Mouse (Mus musculus): Measurements from ENCODE around the gene Pgpep1. TPM values are rescaled to one million over a fixed set of nuclear protein-coding genes. Genes with fewer than 3 reads are reported as not detected.

Gene Pgpep1
- polyA plus RNA-seq, 1 experiment from 2014 or later: 64.6 TPM

DNA sequence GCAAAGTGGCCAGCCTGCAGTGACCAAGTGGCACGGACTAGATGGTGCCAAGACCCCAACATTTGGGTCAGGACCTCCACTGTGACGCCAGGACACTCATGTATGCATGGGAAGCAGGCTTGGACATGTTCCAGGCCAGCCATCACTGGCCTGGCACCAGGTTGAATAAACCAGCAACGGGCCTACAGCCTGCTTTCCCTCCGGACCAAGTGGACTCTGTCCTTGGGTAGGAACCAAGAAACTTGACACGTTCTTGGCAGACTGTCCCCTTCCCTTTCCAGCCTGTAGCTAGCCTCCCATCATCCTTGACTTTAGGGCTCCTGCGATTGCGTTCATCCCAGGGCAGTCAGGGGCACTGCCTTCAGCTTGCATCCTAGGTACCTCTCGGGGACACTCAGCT is 27.4 kb upstream of the Pgpep1 start:
- no peak overlapping the region for H3K27ac ChIP-seq
- no peak for ATAC-seq
- H3K36me3 ChIP-seq (ENCODE audit: poor library complexity, severe bottlenecking): no peaks in the 10 kb centered on the region
- no peak overlapping the region; the same call in 1 of the 2 replicates for H3K4me3 ChIP-seq
- peaks cover 34% of the 10 kb centered on the region for H3K4me1 ChIP-seq
- no peak overlapping the region for H3K9ac ChIP-seq
- no peak overlapping the region for H3K4me2 ChIP-seq
- 90% methylated on average over 8 of the region's 8 CpGs for WGBS
- H3K9me3 ChIP-seq (replicated peaks): no peaks in the 10 kb centered on the region
- H3K27me3 ChIP-seq: no peaks in the 10 kb centered on the region

DNA sequence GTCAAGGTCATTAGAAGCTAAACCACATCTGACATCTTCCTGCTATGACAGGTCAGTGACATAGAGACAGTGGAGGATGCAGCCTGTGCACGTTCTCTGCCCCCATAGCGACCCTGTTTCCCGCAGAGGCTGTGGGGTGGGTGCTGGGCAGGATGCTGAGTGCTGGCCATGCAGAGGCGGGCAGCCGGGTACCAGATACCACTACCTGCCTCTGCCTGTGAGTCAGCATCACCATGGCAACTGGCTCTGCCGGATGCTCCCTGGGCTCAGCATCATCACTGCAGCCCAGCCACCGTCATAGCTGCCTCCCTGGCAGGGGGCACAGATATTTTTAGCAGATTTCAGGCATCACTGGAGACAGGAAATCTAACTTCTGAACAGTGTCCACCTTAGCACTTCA is 24.1 kb upstream of the Pgpep1 start:
- H3K9ac ChIP-seq: no peak overlapping the region
- 0 out of 2 replicates have a peak, but pooled peaks cover 14% of the 10 kb centered on the region for H3K4me1 ChIP-seq
- H3K36me3 ChIP-seq (ENCODE audit: poor library complexity, severe bottlenecking): peaks cover 11% of the 10 kb centered on the region
- no peak overlapping the region for H3K4me2 ChIP-seq
- 47% methylated on average over 7 of the region's 7 CpGs for WGBS
- no peaks in the 10 kb centered on the region for H3K9me3 ChIP-seq (replicated peaks)
- H3K27ac ChIP-seq: no peak overlapping the region
- H3K27me3 ChIP-seq: no peaks in the 10 kb centered on the region
- no peak overlapping the region for H3K4me3 ChIP-seq
- ATAC-seq: peak; percentile 40; the same call in 1 of the 2 replicates

DNA sequence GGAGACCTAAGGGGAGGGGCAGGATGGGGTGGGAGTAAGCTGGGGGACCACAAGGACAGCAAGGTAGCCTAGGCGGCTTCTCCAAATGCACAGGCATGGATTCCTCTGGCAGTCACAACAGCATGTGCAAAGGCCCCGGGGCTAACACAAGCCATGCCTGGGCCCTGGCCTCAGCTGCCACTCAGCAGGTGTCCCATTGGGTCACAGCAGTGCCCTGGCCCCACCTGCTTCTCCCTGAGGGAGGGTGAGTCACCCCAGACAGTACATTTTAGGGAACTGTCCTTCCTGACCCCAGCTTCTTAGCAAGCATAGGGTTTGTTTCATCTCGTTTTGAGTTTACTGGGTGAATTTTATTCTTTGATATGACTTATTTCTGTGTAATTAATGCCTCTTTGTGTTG is 22.5 kb upstream of the Pgpep1 start:
- Histone ChIP-seq H3K4me3 (no peak overlapping the region), H3K27me3 (no peaks in the 10 kb centered on the region), H3K4me2 (no peak overlapping the region), H3K36me3 (ENCODE audit: poor library complexity, severe bottlenecking) (peaks cover 27% of the 10 kb centered on the region), H3K4me1 (0 out of 2 replicates have a peak, but pooled peaks cover 8% of the 10 kb centered on the region), H3K27ac (no peak overlapping the region), H3K9ac (no peak overlapping the region), H3K9me3 (replicated peaks) (no peaks in the 10 kb centered on the region)
- 70% methylated on average over 3 of the region's 3 CpGs for WGBS
- no peak for ATAC-seq

DNA sequence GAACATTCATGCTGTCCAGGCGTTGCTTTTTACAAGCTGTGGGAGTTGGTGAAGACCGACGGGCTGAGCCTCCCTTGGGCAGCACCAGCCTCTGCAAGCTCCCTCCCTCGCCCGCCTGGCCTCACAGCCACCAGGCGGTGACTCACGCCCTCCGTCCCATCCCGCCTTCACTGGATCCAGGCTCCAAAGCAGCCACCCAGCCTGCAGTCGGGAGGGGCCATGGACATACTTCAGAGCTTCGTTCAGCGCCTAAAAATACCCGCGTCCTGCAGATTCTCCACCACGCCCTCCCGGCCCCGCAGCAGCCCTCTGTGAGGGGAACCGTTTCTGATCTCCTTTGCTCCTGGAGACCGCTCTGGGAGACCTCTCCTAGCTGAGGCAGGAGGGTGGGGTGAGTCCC is 22.0 kb upstream of the Pgpep1 start:
- Histone ChIP-seq H3K4me2 (no peak overlapping the region; the same call in 1 of the 2 replicates), H3K27ac (no peak overlapping the region), H3K9me3 (replicated peaks) (no peaks in the 10 kb centered on the region), H3K27me3 (no peaks in the 10 kb centered on the region), H3K4me3 (no peak overlapping the region), H3K9ac (0 out of 2 replicates have a peak overlapping the region, but pooled peaks have one; percentile 37), H3K4me1 (0 out of 2 replicates have a peak, but pooled peaks cover 4% of the 10 kb centered on the region), H3K36me3 (ENCODE audit: poor library complexity, severe bottlenecking) (peaks cover 30% of the 10 kb centered on the region)
- WGBS: 15% methylated on average over 19 of the region's 19 CpGs
- ATAC-seq: no peak

DNA sequence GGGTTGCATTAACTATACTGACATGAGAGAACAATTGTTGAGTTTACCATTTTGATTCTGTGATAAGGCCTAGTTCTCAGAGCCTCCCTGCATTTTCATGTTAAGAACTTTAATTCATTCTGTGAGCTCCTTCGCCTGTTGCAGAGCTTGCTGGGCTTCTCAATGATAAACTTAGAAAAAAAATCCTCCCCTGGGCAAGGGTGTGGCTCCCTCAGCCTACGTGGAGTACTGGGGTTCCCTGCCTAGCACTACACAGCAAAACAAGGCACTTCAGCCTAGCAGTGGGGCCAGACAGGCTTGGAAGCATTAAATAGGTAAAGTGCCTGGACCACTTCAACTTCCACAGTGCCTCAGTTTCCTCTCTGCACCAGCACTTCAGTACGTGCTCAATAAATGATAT is 21.2 kb upstream of the Pgpep1 start:
- 0 out of 2 replicates have a peak, but pooled peaks cover 4% of the 10 kb centered on the region for H3K4me1 ChIP-seq
- no peak for ATAC-seq
- no peaks in the 10 kb centered on the region for H3K9me3 ChIP-seq (replicated peaks)
- H3K27ac ChIP-seq: no peak overlapping the region
- H3K4me3 ChIP-seq: no peak overlapping the region
- H3K4me2 ChIP-seq: no peak overlapping the region
- no peak overlapping the region for H3K9ac ChIP-seq
- H3K27me3 ChIP-seq: no peaks in the 10 kb centered on the region
- WGBS: 74% methylated on average over 3 of the region's 3 CpGs
- peaks cover 32% of the 10 kb centered on the region for H3K36me3 ChIP-seq (ENCODE audit: poor library complexity, severe bottlenecking)

DNA sequence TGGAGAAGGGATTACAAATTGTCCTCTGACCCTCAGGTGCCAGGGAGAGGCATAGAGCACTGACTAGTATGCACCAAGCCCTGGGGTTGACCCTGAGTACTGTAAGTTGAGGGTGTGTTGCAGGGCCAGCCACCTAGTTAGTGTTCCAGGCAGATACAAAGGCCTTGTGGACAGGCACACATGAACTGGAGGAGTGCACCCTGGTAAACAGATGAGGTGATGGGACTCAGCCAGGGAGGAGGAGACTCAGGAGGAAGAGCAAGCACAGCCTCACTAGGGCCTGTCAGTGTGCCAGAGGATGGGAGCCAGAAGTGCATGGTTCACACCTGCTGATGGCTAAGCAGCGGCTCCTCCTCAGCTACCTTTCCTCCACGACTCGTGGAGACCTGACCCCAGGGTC is 19.9 kb upstream of the Pgpep1 start:
- 87% methylated on average over 3 of the region's 3 CpGs for WGBS
- Histone ChIP-seq H3K4me1 (peaks cover 4% of the 10 kb centered on the region; the same call in 1 of the 2 replicates), H3K4me2 (no peak overlapping the region), H3K27ac (no peak overlapping the region; the same call in 1 of the 2 replicates), H3K27me3 (no peaks in the 10 kb centered on the region), H3K4me3 (no peak overlapping the region), H3K9ac (peak overlapping the region; percentile 34; the same call in 1 of the 2 replicates), H3K9me3 (replicated peaks) (no peaks in the 10 kb centered on the region), H3K36me3 (ENCODE audit: poor library complexity, severe bottlenecking) (peaks cover 37% of the 10 kb centered on the region)
- no peak for ATAC-seq

DNA sequence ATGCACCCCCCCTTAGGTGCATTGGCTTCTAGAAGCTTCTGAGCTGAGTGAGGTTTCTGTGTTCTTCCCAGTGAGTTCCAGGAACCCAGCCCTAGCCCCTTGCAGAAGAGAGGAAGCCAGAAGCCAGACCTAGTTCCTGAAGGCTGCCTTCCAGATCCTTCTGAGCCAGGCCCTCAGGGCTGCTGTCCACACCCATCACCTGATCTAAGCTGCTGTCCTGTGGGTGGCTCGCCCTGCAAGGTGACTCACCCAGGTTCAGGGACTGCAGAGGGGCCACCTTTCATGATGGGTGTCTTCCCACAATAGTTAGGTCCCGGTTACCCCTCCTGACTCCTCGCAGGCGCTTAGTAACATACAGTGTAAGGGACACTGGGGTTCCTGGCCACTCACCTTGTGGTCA is 19.2 kb upstream of the Pgpep1 start:
- Histone ChIP-seq H3K4me1 (peaks cover 11% of the 10 kb centered on the region), H3K4me2 (no peak overlapping the region), H3K27me3 (no peaks in the 10 kb centered on the region), H3K9me3 (replicated peaks) (no peaks in the 10 kb centered on the region), H3K4me3 (no peak overlapping the region), H3K9ac (no peak overlapping the region), H3K27ac (no peak overlapping the region), H3K36me3 (ENCODE audit: poor library complexity, severe bottlenecking) (peaks cover 37% of the 10 kb centered on the region)
- 93% methylated on average over 4 of the region's 4 CpGs for WGBS
- ATAC-seq: no peak

DNA sequence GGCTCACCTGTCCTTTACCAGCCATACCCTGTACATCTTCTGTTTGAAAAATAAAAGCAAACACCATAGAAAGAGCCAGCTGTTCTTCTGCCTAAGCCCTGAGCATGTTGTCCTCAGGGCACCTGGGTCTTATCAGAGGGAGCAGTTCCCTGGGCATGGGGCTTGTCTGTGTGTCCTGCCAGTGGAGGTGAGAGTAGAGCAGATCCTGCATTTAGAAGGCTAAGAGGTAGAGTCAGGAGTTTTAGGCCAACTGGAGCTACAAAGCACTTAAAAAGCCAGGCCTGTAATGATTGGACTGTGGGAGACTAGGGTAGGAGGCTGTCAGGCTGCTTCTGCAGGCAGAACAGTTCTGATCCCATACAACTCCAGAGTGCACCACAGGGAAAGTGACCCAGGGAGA is 18.5 kb upstream of the Pgpep1 start:
- Histone ChIP-seq H3K4me1 (peaks cover 18% of the 10 kb centered on the region), H3K27ac (no peak overlapping the region), H3K9ac (no peak overlapping the region), H3K36me3 (ENCODE audit: poor library complexity, severe bottlenecking) (peaks cover 37% of the 10 kb centered on the region), H3K4me3 (no peak overlapping the region), H3K9me3 (replicated peaks) (no peaks in the 10 kb centered on the region), H3K27me3 (no peaks in the 10 kb centered on the region), H3K4me2 (no peak overlapping the region)
- no peak for ATAC-seq

DNA sequence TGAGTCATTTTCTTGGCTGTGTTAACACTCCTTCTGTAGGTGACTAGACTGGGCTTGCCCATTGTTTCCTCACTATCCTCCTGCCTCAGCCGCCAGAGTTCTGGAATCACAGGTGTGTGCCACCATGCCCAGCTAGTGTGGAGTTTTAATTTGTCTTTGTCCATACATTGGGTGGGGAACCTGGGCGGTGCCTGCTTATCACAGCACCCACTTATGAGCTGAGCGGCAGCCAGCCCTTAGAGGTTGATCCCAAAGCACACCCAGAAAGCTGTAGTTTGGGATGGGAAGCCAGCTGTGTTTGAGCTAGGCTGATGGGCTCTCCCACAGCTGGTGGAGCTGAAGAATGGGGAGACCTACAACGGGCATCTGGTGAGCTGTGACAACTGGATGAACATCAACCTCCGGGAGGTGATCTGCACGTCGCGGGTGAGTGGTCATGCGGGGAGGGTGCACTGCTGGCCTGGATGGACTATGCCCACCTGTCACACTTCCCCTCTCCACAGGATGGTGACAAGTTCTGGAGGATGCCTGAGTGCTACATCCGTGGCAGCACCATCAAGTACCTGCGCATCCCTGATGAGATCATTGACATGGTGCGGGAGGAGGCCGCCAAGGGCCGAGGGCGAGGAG is 17.4 kb upstream of the Pgpep1 start:
- Histone ChIP-seq H3K36me3 (ENCODE audit: poor library complexity, severe bottlenecking) (peaks cover 37% of the 10 kb centered on the region), H3K9ac (no peak overlapping the region), H3K4me3 (no peak overlapping the region), H3K27me3 (no peaks in the 10 kb centered on the region), H3K4me2 (no peak overlapping the region), H3K9me3 (replicated peaks) (no peaks in the 10 kb centered on the region), H3K4me1 (peaks cover 20% of the 10 kb centered on the region), H3K27ac (no peak overlapping the region)
- no peak for ATAC-seq
- WGBS: 94% methylated on average over 15 of the region's 15 CpGs

DNA sequence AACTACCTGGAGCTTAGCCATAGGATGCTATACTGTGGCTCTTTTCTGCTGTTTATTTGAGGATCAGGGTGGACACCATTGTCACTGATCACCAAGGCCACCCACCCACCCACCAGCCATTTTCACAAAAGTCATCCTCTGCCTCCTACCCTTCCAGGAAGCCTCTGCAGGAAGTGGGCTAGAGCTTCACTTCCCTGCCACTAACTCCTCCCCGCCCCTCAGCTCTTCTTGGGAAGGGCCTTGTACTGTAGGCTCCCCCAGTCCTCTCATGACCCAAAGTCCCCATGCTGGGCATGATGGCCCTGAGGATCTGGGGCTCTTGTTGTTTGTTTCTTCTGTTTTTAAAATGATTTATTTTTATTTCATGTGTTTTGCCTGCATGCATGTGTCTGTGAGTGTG is 15.1 kb upstream of the Pgpep1 start:
- Histone ChIP-seq H3K36me3 (ENCODE audit: poor library complexity, severe bottlenecking) (peaks cover 36% of the 10 kb centered on the region), H3K27me3 (no peaks in the 10 kb centered on the region), H3K27ac (no peak overlapping the region), H3K9me3 (replicated peaks) (no peaks in the 10 kb centered on the region), H3K9ac (no peak overlapping the region), H3K4me2 (no peak overlapping the region), H3K4me1 (peaks cover 20% of the 10 kb centered on the region), H3K4me3 (no peak overlapping the region)
- WGBS: 100% methylated on average over 1 of the region's 1 CpGs
- no peak for ATAC-seq

DNA sequence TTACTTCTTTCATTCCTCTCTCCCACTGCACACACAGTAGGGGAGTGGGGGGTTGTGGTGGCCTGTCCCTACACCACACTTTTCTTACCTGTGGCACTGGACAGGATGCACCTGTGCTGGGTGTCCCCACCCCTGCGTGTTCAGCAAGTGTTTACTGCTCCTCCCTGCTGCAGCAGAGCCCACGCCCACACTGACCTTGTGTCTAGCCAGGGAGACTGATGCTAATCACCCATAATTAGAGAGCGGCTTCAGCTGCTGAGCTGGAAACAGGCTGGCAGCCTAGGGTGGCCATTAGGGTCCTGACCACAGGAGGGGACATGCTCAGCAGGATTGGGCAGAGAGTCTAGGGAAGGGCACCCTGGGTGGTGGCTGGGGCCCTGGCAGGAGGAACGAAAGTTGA is 14.5 kb upstream of the Pgpep1 start:
- peak overlapping the region; percentile 78 for H3K9ac ChIP-seq
- H3K4me2 ChIP-seq: peak overlapping the region; percentile 81
- ATAC-seq: no peak

DNA sequence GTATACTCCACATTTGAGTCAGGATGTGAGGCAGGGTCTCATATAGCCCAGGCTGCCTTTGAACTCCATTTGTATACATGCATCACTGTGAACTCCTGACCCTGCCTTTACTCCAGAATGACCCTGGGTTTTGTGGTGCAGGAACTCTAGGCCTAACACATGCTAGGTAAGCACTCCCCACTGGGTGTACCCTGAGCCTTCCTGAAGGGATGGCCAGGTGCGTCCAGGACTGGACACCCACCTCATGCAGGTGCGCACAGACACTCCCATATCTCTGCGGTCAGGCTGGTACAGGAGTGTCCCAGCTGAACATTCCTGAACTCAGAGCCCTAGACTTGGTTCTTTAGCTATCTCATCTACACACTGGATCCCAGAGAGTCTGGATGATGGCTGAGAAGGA is 13.9 kb upstream of the Pgpep1 start:
- Histone ChIP-seq H3K9me3 (replicated peaks) (no peaks in the 10 kb centered on the region), H3K4me1 (peaks cover 20% of the 10 kb centered on the region), H3K4me2 (peak overlapping the region; percentile 81), H3K27ac (peak overlapping the region; percentile 95), H3K4me3 (peak overlapping the region; percentile 68), H3K27me3 (no peaks in the 10 kb centered on the region), H3K9ac (peak overlapping the region; percentile 78), H3K36me3 (ENCODE audit: poor library complexity, severe bottlenecking) (peaks cover 24% of the 10 kb centered on the region)
- WGBS: 88% methylated on average over 3 of the region's 3 CpGs
- ATAC-seq: peak; percentile 0; the same call in 1 of the 2 replicates

More for the DNA sequence above, 14.5 kb upstream of the Pgpep1 start:
- Histone ChIP-seq H3K27ac (no peak overlapping the region), H3K36me3 (ENCODE audit: poor library complexity, severe bottlenecking) (peaks cover 30% of the 10 kb centered on the region), H3K27me3 (no peaks in the 10 kb centered on the region), H3K4me1 (peaks cover 20% of the 10 kb centered on the region), H3K4me3 (no peak overlapping the region), H3K9me3 (replicated peaks) (no peaks in the 10 kb centered on the region)
- WGBS: 85% methylated on average over 4 of the region's 4 CpGs
